Mouse (Mus musculus): ENCODE measurements around the gene Snapc3.

The Snapc3 gene

DNA sequence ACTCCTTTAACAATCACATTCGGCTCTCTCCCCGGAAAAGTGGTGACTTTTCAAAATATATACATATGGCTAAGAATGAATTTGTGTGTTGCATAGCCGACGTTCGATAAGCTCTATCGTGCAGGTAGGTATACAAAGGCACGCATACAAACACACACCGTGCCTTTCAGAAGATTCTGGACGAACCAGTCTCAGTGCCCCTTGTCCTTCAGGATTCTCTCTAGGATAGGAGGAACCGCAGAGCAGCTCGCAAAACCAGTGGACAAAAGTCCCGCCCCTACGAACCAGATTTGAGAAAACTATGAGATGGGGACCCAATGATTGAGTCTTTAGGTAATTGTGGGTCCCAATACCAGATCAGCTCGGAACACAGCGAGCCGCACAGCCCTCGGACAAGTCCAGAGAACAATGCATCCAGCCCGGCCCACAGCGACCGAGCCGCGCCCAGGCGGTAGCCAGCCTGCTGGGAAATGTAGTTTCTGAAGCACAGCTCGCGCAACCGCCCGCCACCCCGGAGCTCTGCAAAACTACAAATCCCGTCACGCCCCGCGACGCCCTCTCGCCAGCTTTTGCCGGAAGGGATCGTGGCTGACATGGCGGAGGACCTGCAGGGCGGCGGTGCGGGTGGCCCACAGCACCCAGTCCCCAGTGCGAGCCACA, at the start of gene Snapc3:
Gene Snapc3, plus strand, starts transcription at position 565 of the 660 bp plus-strand sequence.
- DNase-seq = peak; percentile 97 to 98

- no peak for DNase-seq
Observed at GRCm38 (mm10) chr4:83373381-83373780, 44.1 kb upstream of the Snapc3 start.

DNA sequence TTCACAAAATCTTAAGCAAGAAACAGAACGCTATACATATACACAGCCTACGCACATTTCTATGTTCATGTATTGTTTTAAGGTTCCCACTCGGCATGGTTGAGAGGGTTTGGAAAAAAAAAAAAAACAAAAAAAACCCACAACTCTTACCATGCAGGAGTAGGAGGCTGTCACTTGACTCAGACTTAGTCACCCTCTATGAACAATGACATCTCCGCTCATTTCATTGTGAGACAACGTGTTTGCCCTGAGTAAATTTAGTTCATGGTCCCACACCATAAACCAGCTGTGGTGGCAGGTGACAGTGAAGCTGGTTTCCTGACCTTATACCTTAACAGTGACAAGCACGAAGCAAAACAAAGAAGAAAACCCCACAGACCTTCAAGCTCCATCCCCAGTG, 41.9 kb upstream of the Snapc3 start:
- no peak for DNase-seq

DNA sequence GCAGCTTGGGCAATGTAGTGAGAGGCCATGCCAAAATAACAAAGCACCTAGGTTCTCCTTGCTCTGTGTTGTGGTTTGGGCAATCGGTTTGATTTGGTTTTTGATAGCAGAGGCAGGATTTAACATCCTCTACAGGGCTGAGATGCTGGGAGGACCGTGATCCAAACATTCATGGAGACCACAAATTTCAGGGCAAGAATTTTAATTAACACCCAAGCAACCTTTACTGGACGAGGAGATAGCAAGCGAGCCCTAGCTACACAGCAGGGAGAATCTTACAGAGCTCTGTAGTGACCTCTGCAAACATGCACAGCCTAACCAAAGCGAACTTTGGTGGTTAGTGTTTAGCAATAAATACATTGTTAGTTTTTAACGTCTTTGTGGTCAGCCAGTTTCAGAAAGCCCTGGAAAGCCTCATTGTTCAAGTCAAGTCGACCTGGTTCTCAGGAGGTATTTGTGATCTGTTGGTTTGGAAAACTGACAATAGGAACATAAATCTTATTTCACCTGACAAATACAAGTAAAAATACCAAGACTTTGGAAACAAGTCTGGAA, 41.0 kb upstream of the Snapc3 start:
- no peak for DNase-seq

- no peak for DNase-seq
Observed at GRCm38 (mm10) chr4:83379036-83379435, 38.5 kb upstream of the Snapc3 start.

DNA sequence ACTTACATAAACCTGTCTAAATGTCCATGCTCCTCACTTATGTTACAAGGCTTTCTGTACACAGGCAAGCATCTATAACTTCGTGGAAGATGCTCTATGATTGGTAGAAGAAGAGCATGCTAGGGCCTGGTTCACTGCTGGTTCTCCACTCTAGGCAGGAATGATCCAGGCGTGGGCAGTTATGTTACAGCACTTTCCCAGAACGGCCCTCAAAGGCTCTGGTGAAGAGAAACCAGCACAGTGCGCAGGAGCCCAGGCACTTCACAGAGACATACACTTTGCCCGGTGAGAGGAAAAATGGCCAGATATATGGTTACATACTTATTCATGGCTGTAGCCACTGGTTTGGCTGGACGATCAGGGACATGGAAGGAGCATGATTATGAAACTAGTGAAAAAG, 37.8 kb upstream of the Snapc3 start:
- no peak for DNase-seq

DNA sequence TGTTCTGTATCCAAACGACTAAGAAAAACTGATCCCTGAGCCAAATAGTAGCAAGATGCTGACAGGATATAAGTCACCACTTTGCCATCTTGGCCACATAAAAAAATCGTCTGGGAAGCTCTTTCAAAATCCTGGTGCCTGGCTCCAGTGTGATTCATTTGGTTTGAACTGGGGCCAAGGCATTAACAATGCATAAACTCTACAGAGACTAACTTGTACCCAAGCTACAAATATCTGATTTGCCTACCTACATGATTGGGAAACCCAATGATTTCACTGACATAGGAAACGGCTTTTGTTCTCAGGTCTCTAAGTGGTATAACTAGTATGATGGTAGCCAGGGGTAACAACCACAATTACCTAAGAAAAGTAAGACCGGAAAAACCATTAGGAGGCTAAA, 37.3 kb upstream of the Snapc3 start:
- no peak for DNase-seq

DNA sequence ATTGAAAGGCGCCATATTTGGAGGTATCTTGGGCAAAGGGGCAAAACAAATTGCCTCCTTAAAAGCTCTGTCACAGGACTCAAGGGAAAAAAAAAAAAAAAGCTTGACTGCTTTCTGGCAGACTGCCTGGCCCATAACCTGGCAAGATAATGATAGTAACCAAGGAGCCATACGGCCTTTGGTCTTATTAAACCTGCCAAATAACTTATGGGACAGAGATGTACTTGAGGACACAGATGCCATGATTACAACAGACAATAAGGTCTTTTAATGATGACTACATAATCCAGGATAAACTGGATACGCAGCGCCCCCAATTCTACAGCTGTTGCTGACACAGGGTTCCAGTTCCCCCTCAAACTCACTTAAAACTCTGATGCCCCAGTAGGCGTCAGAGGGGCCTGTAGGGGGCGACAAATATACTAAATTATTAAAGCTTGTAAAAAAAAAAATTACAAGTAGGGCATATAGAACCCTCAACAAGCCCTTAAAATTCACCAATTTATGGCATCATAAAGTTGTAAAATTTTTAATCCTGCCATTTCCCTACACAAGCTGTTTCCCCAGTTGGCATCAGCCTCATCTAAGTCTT, 33.5 kb upstream of the Snapc3 start:
- peak in 1 of 2 experiments; percentile 65 for DNase-seq

DNA sequence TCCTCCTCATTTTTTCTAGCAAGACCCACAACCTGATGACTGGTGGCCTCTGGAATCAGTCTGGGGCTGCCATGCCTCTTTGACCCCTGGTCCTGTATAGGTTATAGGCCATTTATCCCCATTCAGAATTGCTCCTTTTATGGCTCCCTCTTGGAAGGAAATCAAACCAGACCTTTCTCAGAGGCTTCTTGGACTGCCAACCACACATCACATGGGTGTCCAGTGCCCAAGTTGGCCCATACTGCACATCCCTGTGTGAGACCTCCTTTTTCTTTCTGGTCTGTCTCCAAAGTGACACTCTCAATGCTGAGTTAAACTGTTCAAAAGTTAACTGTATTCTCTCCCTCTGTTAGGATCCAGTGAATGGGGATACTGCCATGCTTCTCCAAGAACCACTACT, 32.4 kb upstream of the Snapc3 start:
- DNase-seq = no peak

DNA sequence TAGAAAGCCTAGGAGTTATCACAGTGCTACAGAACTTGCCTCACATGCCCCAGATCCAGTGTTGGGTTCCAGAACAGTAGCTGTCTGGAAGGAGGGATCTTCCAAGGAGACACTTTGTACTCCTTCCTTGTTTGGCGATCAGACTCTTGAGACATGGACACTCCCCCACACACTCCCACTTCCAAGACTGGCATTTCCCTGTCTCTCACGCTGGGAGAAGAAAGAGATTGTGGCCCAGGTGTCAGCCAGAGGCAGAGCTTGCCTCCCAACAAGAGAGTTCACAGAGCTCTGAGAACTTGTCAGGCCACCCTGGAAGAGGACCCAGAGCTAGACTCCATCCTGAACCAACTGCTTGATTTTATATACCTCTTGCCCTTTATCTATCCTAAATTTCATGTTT, 27.0 kb upstream of the Snapc3 start:
- no peak for DNase-seq

DNA sequence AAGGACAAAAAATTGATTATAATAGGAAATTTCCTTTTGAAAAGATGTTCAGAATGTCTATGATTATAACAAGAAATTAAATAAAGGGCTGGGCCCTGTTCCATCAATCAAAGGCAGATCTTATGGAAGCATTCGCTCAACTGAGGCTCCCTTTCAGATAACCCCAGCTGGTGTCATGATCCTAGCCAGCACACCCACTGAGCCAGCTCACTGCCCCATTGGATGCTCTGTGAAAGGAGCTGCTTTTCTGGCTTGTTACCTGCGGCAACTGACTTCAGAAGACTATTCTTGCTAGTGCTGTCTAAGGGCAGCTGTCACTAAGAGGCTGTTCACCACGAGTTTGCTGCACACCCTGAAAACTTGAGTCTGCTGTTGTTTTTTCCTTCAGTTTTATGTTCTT, 25.6 kb upstream of the Snapc3 start:
- no peak for DNase-seq

GRCm38 (mm10) chr4:83393733-83394132, 23.8 kb upstream of the Snapc3 start:
- no peak for DNase-seq

DNA sequence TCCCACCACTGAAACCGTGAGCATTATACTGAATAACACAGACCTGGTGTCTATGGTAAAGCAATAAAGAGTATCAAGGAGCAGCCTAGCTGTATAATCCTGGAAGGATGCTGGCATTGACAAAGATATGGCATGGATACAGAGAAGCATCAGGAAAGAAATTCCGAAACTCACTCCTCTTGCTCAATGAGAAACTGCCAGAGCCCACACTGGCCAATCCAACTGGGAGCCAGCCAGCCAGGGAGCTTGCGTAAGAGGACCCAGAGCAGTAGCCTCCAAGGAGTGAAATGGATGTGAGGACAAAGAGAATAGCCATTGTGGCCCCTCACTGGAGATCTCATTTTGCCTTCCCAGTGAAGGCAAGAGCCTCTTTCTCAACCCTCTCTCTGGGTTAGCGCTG, 21.2 kb upstream of the Snapc3 start:
- peak in 1 of 2 experiments; percentile 47 for DNase-seq

DNA sequence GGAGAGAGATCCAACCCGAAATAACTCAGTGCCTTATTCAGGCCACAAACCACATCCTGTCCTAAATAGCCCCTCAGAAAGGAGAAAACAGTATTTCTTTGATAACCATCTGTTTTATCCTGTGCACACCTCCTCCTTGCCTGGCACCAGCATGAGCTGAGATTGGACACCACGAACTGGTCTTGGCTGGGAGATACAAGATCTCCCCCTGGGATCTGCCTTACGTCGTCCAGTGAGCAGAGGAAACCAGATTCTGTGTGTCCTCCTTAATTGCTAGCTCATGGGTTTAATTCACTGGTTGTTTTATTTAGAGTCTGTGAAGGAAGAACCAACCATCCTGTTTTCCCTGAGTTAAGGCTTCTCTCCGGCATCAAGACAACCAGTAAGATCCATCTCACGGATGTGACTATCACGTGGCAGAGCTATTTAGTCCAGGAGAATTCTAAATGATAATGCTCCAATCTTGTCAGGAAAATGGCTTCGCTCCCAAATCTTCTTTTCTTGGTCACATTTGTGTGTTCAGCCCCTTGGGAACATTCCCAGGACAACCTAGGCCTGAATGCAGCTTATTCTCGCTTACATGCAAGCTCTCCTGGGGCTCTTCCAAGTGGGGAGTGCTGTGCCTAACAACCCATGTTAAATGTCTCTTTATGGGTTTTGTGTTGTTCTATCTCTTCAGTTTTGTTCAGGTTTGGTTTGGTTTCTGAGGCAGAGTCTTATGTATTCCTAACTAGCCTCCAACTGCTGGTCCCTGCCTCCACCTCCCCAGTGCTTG, 20.3 kb upstream of the Snapc3 start:
- no peak for DNase-seq

GRCm38 (mm10) chr4:83398527-83398926, 19.0 kb upstream of the Snapc3 start:
- no peak for DNase-seq

DNA sequence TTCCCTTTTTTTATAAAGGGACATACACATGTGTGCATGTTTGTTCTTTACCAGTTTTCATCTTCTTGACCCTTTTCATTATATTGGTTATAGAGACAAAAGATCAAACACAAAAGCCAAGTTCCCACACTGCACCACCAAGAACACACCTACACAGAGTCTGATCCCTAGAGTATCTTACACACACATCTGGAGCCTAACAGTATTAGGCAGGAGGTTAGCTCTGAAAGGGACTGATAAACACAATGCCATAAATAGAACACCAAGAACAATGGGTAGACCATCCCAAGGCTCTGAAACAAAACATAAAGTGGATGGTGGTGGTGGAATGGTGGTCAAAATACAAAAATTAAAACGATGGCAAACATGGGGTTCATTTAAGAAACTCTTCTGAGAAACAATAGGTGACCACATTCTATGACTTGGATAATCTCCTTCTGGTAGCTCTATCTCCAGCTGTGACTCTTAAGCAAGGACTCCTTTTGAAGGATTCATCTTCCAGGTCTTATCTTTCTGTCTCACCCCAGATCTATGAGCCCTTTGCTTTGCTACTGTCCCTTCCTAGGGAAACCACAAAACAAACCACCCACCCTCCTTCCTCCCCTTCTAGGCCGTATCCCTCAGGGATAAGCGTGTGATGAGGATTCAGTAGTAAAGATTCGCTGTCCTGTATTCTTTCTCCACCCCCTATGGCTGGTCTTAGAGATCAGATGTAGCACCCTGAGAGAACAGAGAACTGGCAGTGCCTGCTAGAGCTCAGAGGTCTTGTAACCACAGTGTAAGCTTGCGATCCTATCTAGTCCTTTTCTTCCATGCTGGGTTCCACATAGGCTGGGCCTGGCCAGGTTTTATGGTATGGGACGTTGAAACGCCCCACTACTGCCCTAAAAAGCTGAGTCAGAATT, 16.6 kb upstream of the Snapc3 start:
- no peak for DNase-seq

DNA sequence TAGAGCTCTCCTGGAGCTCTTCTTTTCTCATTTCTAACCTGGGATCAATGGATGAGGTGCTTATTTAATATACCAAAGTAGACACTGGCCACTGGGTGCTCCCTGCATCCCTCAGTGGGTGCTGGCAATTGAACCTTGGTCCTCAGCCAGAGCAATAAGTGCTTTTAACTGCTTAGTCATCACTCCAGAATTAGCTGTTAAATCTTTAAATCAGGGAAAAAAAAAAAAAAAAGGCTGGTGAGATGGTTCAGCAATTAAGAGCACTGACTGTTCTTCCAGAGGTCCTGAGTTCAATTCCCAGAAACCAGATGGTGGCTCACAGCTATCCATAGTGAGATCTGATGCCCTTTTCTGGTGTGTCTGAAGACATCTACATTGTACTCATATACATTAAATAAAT, 15.8 kb upstream of the Snapc3 start:
- DNase-seq = no peak

- no peak for DNase-seq
Observed at GRCm38 (mm10) chr4:83407688-83408087, 9.8 kb upstream of the Snapc3 start.

- no peak for DNase-seq
Observed at GRCm38 (mm10) chr4:83409867-83410505, 7.5 kb upstream of the Snapc3 start.

DNA sequence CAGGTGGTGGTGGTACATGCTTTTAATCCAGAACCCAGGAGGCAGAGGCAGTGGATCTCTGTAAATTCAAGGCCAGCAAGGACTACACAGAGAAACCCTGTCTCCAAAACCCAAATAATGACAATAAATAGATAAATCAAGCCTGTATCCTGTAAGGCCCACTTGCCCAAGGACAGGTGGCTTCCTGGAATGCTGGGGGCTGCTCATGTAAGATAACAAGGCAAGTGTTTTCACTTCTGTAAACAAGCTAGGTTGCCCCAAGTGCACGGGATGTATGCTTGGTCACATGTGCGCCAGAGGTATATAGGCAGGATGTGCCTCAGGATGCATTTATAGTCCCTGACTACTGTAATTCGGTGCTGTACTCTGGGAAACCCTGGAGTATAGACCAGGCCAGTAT, 5.5 kb upstream of the Snapc3 start:
- DNase-seq = no peak

DNA sequence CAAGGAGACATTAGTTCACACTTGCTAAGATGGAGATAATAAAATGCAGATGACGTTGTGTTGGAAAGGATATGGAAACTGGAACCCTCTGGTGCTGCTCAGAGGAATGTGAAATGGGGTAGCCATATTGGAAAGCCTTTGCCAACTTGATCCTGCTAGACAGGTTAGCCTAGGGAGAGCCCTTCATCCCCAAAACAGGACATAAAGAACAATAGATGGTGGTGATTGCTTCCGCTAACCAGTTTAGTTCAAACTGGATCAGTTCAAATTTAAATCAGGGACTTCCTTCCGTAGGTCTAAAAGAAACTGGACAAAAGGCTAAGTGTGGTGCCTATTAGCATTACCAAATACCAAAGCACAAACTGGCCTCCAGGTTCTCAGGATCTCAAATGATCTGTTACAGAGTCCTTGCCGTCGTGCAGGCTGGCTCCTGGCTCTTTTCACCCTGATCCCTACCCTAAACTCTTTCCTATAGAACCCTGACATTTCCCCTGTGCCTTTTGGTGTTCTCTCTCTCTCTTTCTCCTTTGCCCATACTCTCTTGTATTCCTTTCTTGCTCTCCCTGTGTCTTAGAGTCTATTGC, 3.2 kb upstream of the Snapc3 start:
- DNase-seq = no peak

GRCm38 (mm10) chr4:83417820-83418186, 279 bp downstream of the Snapc3 start:
- no peak for DNase-seq
